Mouse (Mus musculus) kidney, embryonic 14.5 days (tissue): ENCODE results near the gene Krt1. TPM values are rescaled to one million over a fixed set of nuclear protein-coding genes. Genes with fewer than 3 reads are reported as not detected.

ENCODE experiments used
- ATAC-seq: fragments of 200-750 bp; cut with Nextera tagmentation; 2 replicates; pipeline ENCODE4 v1.8.0; 2017; ENCODE audit warnings: moderate number of reproducible peaks, mild to moderate bottlenecking, moderate TSS enrichment, moderate library complexity; ENCODE audit not compliant: low FRiP score, low TSS enrichment
- H3K27ac ChIP-seq: fragments of 300-500 bp; sonication (generic); 2 replicates; pipeline ENCODE4 v1.5.1; 2014; ENCODE audit warnings: low read depth, mild to moderate bottlenecking, low read length, moderate library complexity, mixed read lengths
- H3K27me3 ChIP-seq: fragments of 300-500 bp; sonication (generic); 2 replicates; pipeline ENCODE4 v1.6.1; 2014; ENCODE audit warnings: mild to moderate bottlenecking, low read length; ENCODE audit not compliant: control insufficient read depth, insufficient read depth
- H3K36me3 ChIP-seq: fragments of 300-500 bp; sonication (generic); 2 replicates; pipeline ENCODE4 v1.6.1; 2014; ENCODE audit warnings: low read length, mixed read lengths; ENCODE audit not compliant: control insufficient read depth, insufficient read depth
- H3K4me1 ChIP-seq: fragments of 300-500 bp; sonication (generic); 2 replicates; pipeline ENCODE4 v1.6.1; 2014; ENCODE audit warnings: low read length, mixed read lengths; ENCODE audit not compliant: control insufficient read depth, insufficient read depth
- H3K4me2 ChIP-seq: fragments of 300-500 bp; sonication (generic); replicated peaks from 2 replicates; pipeline ENCODE4 v1.6.1; 2014; ENCODE audit warnings: low read depth, mild to moderate bottlenecking, low read length
- H3K4me3 ChIP-seq: fragments of 300-500 bp; sonication (generic); 2 replicates; pipeline ENCODE4 v1.5.1; 2014; ENCODE audit warnings: mild to moderate bottlenecking, low read length
- H3K9ac ChIP-seq: fragments of 300-500 bp; sonication (generic); 2 replicates; pipeline ENCODE4 v1.6.1; 2014; ENCODE audit warnings: low read depth, mild to moderate bottlenecking, low read length, moderate library complexity
- H3K9me3 ChIP-seq: fragments of 300-500 bp; sonication (generic); 2 replicates; pipeline ENCODE4 v1.6.1; 2016; ENCODE audit warnings: low read length; ENCODE audit not compliant: control insufficient read depth
- WGBS: fragments of 180-500 bp; shearing (Covaris S2); extraction: QIAGEN DNeasy Blood & Tissue Kit; methylation state at CpG from one replicate; pipeline ENCODE4 v1.1.7; 2014; 5-methylcytosine and 5-hydroxymethylcytosine counted together
- polyA plus RNA-seq: library from polyadenylated mRNA; unstranded; fragments of >200 nt; fragmentation: Nextera tagmentation; extraction: Ambion mirVana; gene quantifications from 2 replicates; pipeline ENCODE4 v1.2.1, GENCODE M21; 2014

Gene Krt1
- polyA plus RNA-seq, 1 experiment from 2014 or later = 0.93 TPM

GRCm38 (mm10) chr15:101860421-101861130 lies 10.0 kb upstream of the Krt1 start:
- WGBS = 59% methylated on average over 13 of the region's 13 CpGs
- no peak overlapping the region for H3K4me3 ChIP-seq
- peak; percentile 55; the same call in 1 of the 2 replicates for ATAC-seq
- peaks cover 6% of the 10 kb centered on the region; the same call in 1 of the 2 replicates for H3K4me1 ChIP-seq
- no peaks in the 10 kb centered on the region for H3K9me3 ChIP-seq
- H3K9ac ChIP-seq = no peak overlapping the region
- H3K27ac ChIP-seq = no peak overlapping the region
- peaks cover 12% of the 10 kb centered on the region for H3K27me3 ChIP-seq
- H3K4me2 ChIP-seq = peak overlapping the region; percentile 54
- no peaks in the 10 kb centered on the region for H3K36me3 ChIP-seq

GRCm38 (mm10) chr15:101859735-101860170 lies 9.2 kb upstream of the Krt1 start:
- H3K9ac ChIP-seq = peak overlapping the region; percentile 45
- H3K4me2 ChIP-seq = peak overlapping the region; percentile 54
- no peaks in the 10 kb centered on the region for H3K9me3 ChIP-seq
- peaks cover 6% of the 10 kb centered on the region; the same call in 1 of the 2 replicates for H3K4me1 ChIP-seq
- 1% methylated on average over 23 of the region's 33 CpGs for WGBS
- peaks cover 12% of the 10 kb centered on the region for H3K27me3 ChIP-seq
- no peak; the same call in 1 of the 2 replicates for ATAC-seq
- H3K36me3 ChIP-seq = no peaks in the 10 kb centered on the region
- H3K27ac ChIP-seq = no peak overlapping the region
- H3K4me3 ChIP-seq = peak overlapping the region; percentile 31

- no peak overlapping the region for H3K27ac ChIP-seq
- H3K9me3 ChIP-seq = no peaks in the 10 kb centered on the region
- no peaks in the 10 kb centered on the region for H3K36me3 ChIP-seq
- H3K9ac ChIP-seq = no peak overlapping the region
- peaks cover 12% of the 10 kb centered on the region for H3K27me3 ChIP-seq
- H3K4me2 ChIP-seq = peak overlapping the region; percentile 54; the same call in 1 of the 2 replicates
- no peak overlapping the region for H3K4me3 ChIP-seq
- WGBS = 5% methylated on average over 11 of the region's 11 CpGs
- ATAC-seq = no peak
- peaks cover 6% of the 10 kb centered on the region; the same call in 1 of the 2 replicates for H3K4me1 ChIP-seq
Measured at GRCm38 (mm10) chr15:101858673-101859425, 8.3 kb upstream of the Krt1 start.

GRCm38 (mm10) chr15:101856696-101857095 lies 6.1 kb upstream of the Krt1 start:
- H3K36me3 ChIP-seq = no peaks in the 10 kb centered on the region
- H3K27ac ChIP-seq = no peak overlapping the region
- H3K4me2 ChIP-seq = no peak overlapping the region
- H3K4me1 ChIP-seq = peaks cover 6% of the 10 kb centered on the region; the same call in 1 of the 2 replicates
- H3K4me3 ChIP-seq = no peak overlapping the region
- no peak overlapping the region for H3K9ac ChIP-seq
- ATAC-seq = no peak
- H3K27me3 ChIP-seq = peaks cover 22% of the 10 kb centered on the region
- no peaks in the 10 kb centered on the region for H3K9me3 ChIP-seq
- 25% methylated on average over 5 of the region's 5 CpGs for WGBS

- Histone ChIP-seq H3K4me3 (no peak overlapping the region), H3K27ac (no peak overlapping the region), H3K4me2 (no peak overlapping the region), H3K9ac (no peak overlapping the region), H3K9me3 (no peaks in the 10 kb centered on the region), H3K36me3 (no peaks in the 10 kb centered on the region), H3K4me1 (peaks cover 6% of the 10 kb centered on the region; the same call in 1 of the 2 replicates), H3K27me3 (peaks cover 20% of the 10 kb centered on the region)
- 65% methylated on average over 3 of the region's 3 CpGs for WGBS
- no peak for ATAC-seq
Measured at GRCm38 (mm10) chr15:101855732-101856131, 5.1 kb upstream of the Krt1 start.

- Histone ChIP-seq H3K4me2 (no peak overlapping the region), H3K27ac (no peak overlapping the region), H3K9me3 (no peaks in the 10 kb centered on the region), H3K4me3 (no peak overlapping the region), H3K27me3 (peaks cover 11% of the 10 kb centered on the region; the same call in 1 of the 2 replicates), H3K9ac (no peak overlapping the region), H3K36me3 (no peaks in the 10 kb centered on the region), H3K4me1 (no peaks in the 10 kb centered on the region)
- 24% methylated on average over 5 of the region's 5 CpGs for WGBS
- no peak for ATAC-seq
Measured at GRCm38 (mm10) chr15:101854294-101854693, 3.7 kb upstream of the Krt1 start.

GRCm38 (mm10) chr15:101852571-101852970 lies 2.0 kb upstream of the Krt1 start:
- no peak overlapping the region for H3K4me3 ChIP-seq
- H3K9me3 ChIP-seq = no peaks in the 10 kb centered on the region
- no peak overlapping the region for H3K4me2 ChIP-seq
- no peaks in the 10 kb centered on the region for H3K36me3 ChIP-seq
- no peak overlapping the region for H3K27ac ChIP-seq
- H3K27me3 ChIP-seq = peaks cover 14% of the 10 kb centered on the region; the same call in 1 of the 2 replicates
- H3K4me1 ChIP-seq = no peaks in the 10 kb centered on the region
- 15% methylated on average over 5 of the region's 5 CpGs for WGBS
- H3K9ac ChIP-seq = no peak overlapping the region
- no peak for ATAC-seq

- Histone ChIP-seq H3K9me3 (no peaks in the 10 kb centered on the region), H3K9ac (peak overlapping the region; percentile 65), H3K4me3 (peak overlapping the region; percentile 53), H3K4me1 (no peaks in the 10 kb centered on the region), H3K27me3 (peaks cover 12% of the 10 kb centered on the region; the same call in 1 of the 2 replicates), H3K36me3 (no peaks in the 10 kb centered on the region), H3K27ac (no peak overlapping the region), H3K4me2 (peak overlapping the region; percentile 83)
- 0 out of 2 replicates have a peak, but pooled peaks have one; percentile 68 for ATAC-seq
- under 1% methylated on average over 36 of the region's 37 CpGs for WGBS
Measured at GRCm38 (mm10) chr15:101845971-101846403, 4.6 kb downstream of the Krt1 start.
